Mouse (Mus musculus) spleen, adult 2 months (tissue): ENCODE data around the gene Sema6b. TPM values are rescaled to one million over a fixed set of nuclear protein-coding genes. Genes with fewer than 3 reads are reported as not detected.
"Not testable (repeated sequence)": the region's sequence is repeated elsewhere in the genome, so short reads cannot be mapped to it uniquely, and the experiment has no call there.

Experiments used
- DNase-seq, 2 experiments: peaks; one replicate each; pipeline versions ENCODE4 v3.0.0 to v3.0.0-alpha.2; 2012 to 2021; ENCODE audit warnings: low spot score in 2 of 2, low read depth in 1 of 2
- H3K27ac ChIP-seq: fragments of 200-500 bp; 2 replicates; pipeline ENCODE4 v1.5.1; 2012; ENCODE audit warnings: low read length, inconsistent platforms; ENCODE audit not compliant: insufficient read depth
- H3K27me3 ChIP-seq: fragments of 200-500 bp; 2 replicates; pipeline ENCODE4 v1.6.1; 2012; ENCODE audit warnings: mild to moderate bottlenecking, moderate library complexity, low read length, inconsistent platforms; ENCODE audit not compliant: control insufficient read depth, insufficient read depth
- H3K36me3 ChIP-seq: fragments of 200-500 bp; 2 replicates; pipeline ENCODE4 v1.6.1; 2012; ENCODE audit warnings: mild to moderate bottlenecking, low read length, inconsistent platforms; ENCODE audit not compliant: control insufficient read depth, insufficient read depth
- H3K4me1 ChIP-seq: fragments of 200-500 bp; 2 replicates; pipeline ENCODE4 v1.6.1; 2011; ENCODE audit warnings: inconsistent platforms; ENCODE audit not compliant: control insufficient read depth, insufficient read depth, insufficient read length
- H3K4me3 ChIP-seq: fragments of 200-500 bp; 2 replicates; pipeline ENCODE4 v1.5.1; 2011; ENCODE audit warnings: mild to moderate bottlenecking, inconsistent platforms; ENCODE audit not compliant: insufficient read depth, insufficient read length; ENCODE audit errors: extremely low read depth
- CTCF ChIP-seq: fragments of 200-500 bp; IDR thresholded peaks from 2 replicates; pipeline ENCODE4 v1.5.1; 2011; ENCODE audit warnings: mild to moderate bottlenecking, inconsistent platforms; ENCODE audit not compliant: insufficient read depth, insufficient read length, insufficient replicate concordance; ENCODE audit errors: extremely low read depth
- POLR2A ChIP-seq: fragments of 200-500 bp; IDR thresholded peaks from 2 replicates; pipeline ENCODE4 v1.6.1; 2011; ENCODE audit warnings: low read depth, low read length, inconsistent platforms
- WGBS: fragments of 180-500 bp; shearing (Covaris S2); methylation state at CpG from one replicate; pipeline ENCODE4 v1.1.7; 2018; 5-methylcytosine and 5-hydroxymethylcytosine counted together
- polyA plus RNA-seq: library from polyadenylated mRNA; depleted of rRNA; stranded (reverse); fragments of >200 nt; gene quantifications from 2 replicates; pipeline ENCODE4 v1.2.3, GENCODE M21; 2012

The Sema6b gene
- polyA plus RNA-seq, 1 experiment = 9.1 TPM

- DNase-seq = no peak
- H3K4me3 ChIP-seq = no peak overlapping the region
- H3K4me1 ChIP-seq = no peaks in the 10 kb centered on the region
- no peak overlapping the region for H3K27ac ChIP-seq
- TF ChIP-seq POLR2A (no peak), CTCF (no peak)
- no peaks in the 10 kb centered on the region for H3K36me3 ChIP-seq
- WGBS = 74% methylated on average over 4 of the region's 4 CpGs
- H3K27me3 ChIP-seq = no peaks in the 10 kb centered on the region
These were observed 29.6 kb downstream of the Sema6b start for GRCm38 (mm10) chr17:56110571-56110970.

GRCm38 (mm10) chr17:56109219-56110051, 30.7 kb downstream of the Sema6b start, which contains the start of gene Plin4:
TSS of gene Plin4 (minus strand) at chr17:56109803.
- no peak for DNase-seq
- H3K4me3 ChIP-seq = no peak within 1 kb of the TSS
- WGBS = 86% methylated on average over 10 of the region's 10 CpGs
- no peak within 1 kb of the TSS for H3K27ac ChIP-seq
- H3K4me1 ChIP-seq = no peaks in the 10 kb centered on the region
- no peaks in the 10 kb centered on the region for H3K36me3 ChIP-seq
- H3K27me3 ChIP-seq = no peaks in the 10 kb centered on the region
- no peak for TF ChIP-seq POLR2A

- H3K4me1 ChIP-seq = no peaks in the 10 kb centered on the region
- H3K4me3 ChIP-seq = no peak overlapping the region
- DNase-seq = no peak
- no peaks in the 10 kb centered on the region for H3K36me3 ChIP-seq
- no peaks in the 10 kb centered on the region for H3K27me3 ChIP-seq
- no peak overlapping the region for H3K27ac ChIP-seq
- TF ChIP-seq POLR2A (no peak), CTCF (no peak)
- 89% methylated on average over 6 of the region's 6 CpGs for WGBS
These were observed 31.7 kb downstream of the Sema6b start for GRCm38 (mm10) chr17:56108334-56109044.

GRCm38 (mm10) chr17:56107736-56108135, 32.4 kb downstream of the Sema6b start:
- WGBS = 60% methylated on average over 2 of the region's 2 CpGs
- H3K4me1 ChIP-seq = no peaks in the 10 kb centered on the region
- no peak for TF ChIP-seq POLR2A
- no peak for TF ChIP-seq CTCF
- no peak for DNase-seq
- H3K4me3 ChIP-seq = no peak overlapping the region
- H3K36me3 ChIP-seq = no peaks in the 10 kb centered on the region
- H3K27ac ChIP-seq = no peak overlapping the region
- no peaks in the 10 kb centered on the region for H3K27me3 ChIP-seq

GRCm38 (mm10) chr17:56106981-56107380, 33.2 kb downstream of the Sema6b start:
- H3K4me1 ChIP-seq = no peaks in the 10 kb centered on the region
- DNase-seq = no peak
- H3K4me3 ChIP-seq = no peak overlapping the region
- 91% methylated on average over 4 of the region's 4 CpGs for WGBS
- no peak overlapping the region for H3K27ac ChIP-seq
- TF ChIP-seq CTCF (no peak), POLR2A (no peak)
- H3K36me3 ChIP-seq = peaks cover 7% of the 10 kb centered on the region
- H3K27me3 ChIP-seq = no peaks in the 10 kb centered on the region

GRCm38 (mm10) chr17:56106436-56106835, 33.7 kb downstream of the Sema6b start:
- H3K27me3 ChIP-seq, H3K36me3 ChIP-seq, H3K4me1 ChIP-seq, DNase-seq, H3K27ac ChIP-seq, H3K4me3 ChIP-seq: not testable (repeated sequence)
- 97% methylated on average over 4 of the region's 4 CpGs for WGBS

GRCm38 (mm10) chr17:56104821-56105220, 35.3 kb downstream of the Sema6b start:
- H3K36me3 ChIP-seq = peaks cover 23% of the 10 kb centered on the region
- not testable (repeated sequence) for H3K27me3 ChIP-seq, H3K4me1 ChIP-seq, DNase-seq, H3K27ac ChIP-seq, H3K4me3 ChIP-seq
- WGBS = 89% methylated on average over 3 of the region's 5 CpGs
